Mouse (Mus musculus): ENCODE measurements at regions not wholly inside any gene's neighbourhood (a gene's known extent, or its start where the extent isn't known, plus 50 kb on each side); places are given as distances from the start of the nearest gene placed in this dataset.

GRCm38 (mm10) chr5:126954634-126955033, 287.0 kb upstream of the Tmem132c start:
- Histone ChIP-seq H3K4me3 (no peak overlapping the region), H3K4me1 (no peaks in the 10 kb centered on the region), H3K27me3 (no peaks in the 10 kb centered on the region), H3K4me2 (no peak overlapping the region), H3K27ac (no peak overlapping the region), H3K36me3 (no peaks in the 10 kb centered on the region), H3K9ac (no peak overlapping the region), H3K9me3 (no peaks in the 10 kb centered on the region)
- no peak for ATAC-seq (ENCODE audit: insufficient number of reproducible peaks, low FRiP score, low TSS enrichment, low read depth)
- WGBS, result 85% methylated on average over 6 of the region's 6 CpGs

GRCm38 (mm10) chr5:126964577-126964976, 277.0 kb upstream of the Tmem132c start:
- H3K4me3 ChIP-seq, result no peak overlapping the region
- no peaks in the 10 kb centered on the region for H3K4me1 ChIP-seq
- no peak overlapping the region for H3K4me2 ChIP-seq
- H3K36me3 ChIP-seq, result no peaks in the 10 kb centered on the region
- 89% methylated on average over 4 of the region's 4 CpGs for WGBS
- no peaks in the 10 kb centered on the region for H3K9me3 ChIP-seq
- H3K27ac ChIP-seq, result no peak overlapping the region
- H3K9ac ChIP-seq, result no peak overlapping the region
- H3K27me3 ChIP-seq, result no peaks in the 10 kb centered on the region
- no peak for ATAC-seq (ENCODE audit: insufficient number of reproducible peaks, low FRiP score, low TSS enrichment, low read depth)

- Histone ChIP-seq H3K36me3 (no peaks in the 10 kb centered on the region), H3K27me3 (no peaks in the 10 kb centered on the region), H3K27ac (no peak overlapping the region), H3K4me1 (no peaks in the 10 kb centered on the region), H3K9ac (no peak overlapping the region), H3K4me2 (no peak overlapping the region), H3K9me3 (no peaks in the 10 kb centered on the region), H3K4me3 (no peak overlapping the region)
- no peak for ATAC-seq (ENCODE audit: insufficient number of reproducible peaks, low FRiP score, low TSS enrichment, low read depth)
- 84% methylated on average over 4 of the region's 4 CpGs for WGBS
Observed at GRCm38 (mm10) chr5:126967076-126967475, 274.5 kb upstream of the Tmem132c start.

GRCm38 (mm10) chr5:126969373-126969772, 272.2 kb upstream of the Tmem132c start:
- 79% methylated on average over 8 of the region's 8 CpGs for WGBS
- no peaks in the 10 kb centered on the region for H3K36me3 ChIP-seq
- H3K9ac ChIP-seq, result no peak overlapping the region
- no peak overlapping the region for H3K4me2 ChIP-seq
- H3K27me3 ChIP-seq, result no peaks in the 10 kb centered on the region
- no peaks in the 10 kb centered on the region for H3K9me3 ChIP-seq
- no peak for ATAC-seq (ENCODE audit: insufficient number of reproducible peaks, low FRiP score, low TSS enrichment, low read depth)
- H3K4me1 ChIP-seq, result no peaks in the 10 kb centered on the region
- no peak overlapping the region for H3K4me3 ChIP-seq
- no peak overlapping the region for H3K27ac ChIP-seq

- Histone ChIP-seq H3K4me3 (no peak overlapping the region), H3K27me3 (no peaks in the 10 kb centered on the region), H3K27ac (no peak overlapping the region), H3K36me3 (no peaks in the 10 kb centered on the region), H3K9me3 (no peaks in the 10 kb centered on the region), H3K4me1 (no peaks in the 10 kb centered on the region), H3K4me2 (no peak overlapping the region), H3K9ac (no peak overlapping the region)
- ATAC-seq (ENCODE audit: insufficient number of reproducible peaks, low FRiP score, low TSS enrichment, low read depth), result no peak
- WGBS, result 46% methylated on average over 2 of the region's 2 CpGs
Observed at GRCm38 (mm10) chr5:126971284-126971683, 270.3 kb upstream of the Tmem132c start.

- H3K27me3 ChIP-seq, result no peaks in the 10 kb centered on the region
- H3K9ac ChIP-seq, result no peak overlapping the region
- H3K4me1 ChIP-seq, result no peaks in the 10 kb centered on the region
- no peak overlapping the region for H3K4me3 ChIP-seq
- ATAC-seq (ENCODE audit: insufficient number of reproducible peaks, low FRiP score, low TSS enrichment, low read depth), result no peak
- H3K9me3 ChIP-seq, result no peaks in the 10 kb centered on the region
- no peak overlapping the region for H3K27ac ChIP-seq
- 57% methylated on average over 1 of the region's 1 CpGs for WGBS
- no peak overlapping the region for H3K4me2 ChIP-seq
- no peaks in the 10 kb centered on the region for H3K36me3 ChIP-seq
Observed at GRCm38 (mm10) chr5:126971981-126972380, 269.6 kb upstream of the Tmem132c start.

- Histone ChIP-seq H3K4me1 (no peaks in the 10 kb centered on the region), H3K27ac (no peak overlapping the region), H3K9ac (no peak overlapping the region), H3K4me2 (no peak overlapping the region), H3K36me3 (no peaks in the 10 kb centered on the region), H3K27me3 (no peaks in the 10 kb centered on the region), H3K4me3 (no peak overlapping the region), H3K9me3 (no peaks in the 10 kb centered on the region)
- WGBS, result 28% methylated on average over 3 of the region's 3 CpGs
- no peak for ATAC-seq (ENCODE audit: insufficient number of reproducible peaks, low FRiP score, low TSS enrichment, low read depth)
Observed at GRCm38 (mm10) chr5:126973425-126973824, 268.2 kb upstream of the Tmem132c start.

- H3K27me3 ChIP-seq, result no peaks in the 10 kb centered on the region
- no peaks in the 10 kb centered on the region for H3K4me1 ChIP-seq
- H3K27ac ChIP-seq, result no peak overlapping the region
- no peak for ATAC-seq (ENCODE audit: insufficient number of reproducible peaks, low FRiP score, low TSS enrichment, low read depth)
- 79% methylated on average over 3 of the region's 3 CpGs for WGBS
- H3K9ac ChIP-seq, result no peak overlapping the region
- H3K9me3 ChIP-seq, result no peaks in the 10 kb centered on the region
- no peak overlapping the region for H3K4me3 ChIP-seq
- no peak overlapping the region for H3K4me2 ChIP-seq
- H3K36me3 ChIP-seq, result no peaks in the 10 kb centered on the region
Observed at GRCm38 (mm10) chr5:126974565-126974964, 267.0 kb upstream of the Tmem132c start.

- Histone ChIP-seq H3K4me3 (no peak overlapping the region), H3K9me3 (no peaks in the 10 kb centered on the region), H3K4me1 (no peaks in the 10 kb centered on the region), H3K27ac (no peak overlapping the region), H3K4me2 (no peak overlapping the region), H3K36me3 (no peaks in the 10 kb centered on the region), H3K27me3 (no peaks in the 10 kb centered on the region), H3K9ac (no peak overlapping the region)
- ATAC-seq (ENCODE audit: insufficient number of reproducible peaks, low FRiP score, low TSS enrichment, low read depth), result no peak
- WGBS, result 59% methylated on average over 6 of the region's 6 CpGs
Observed at GRCm38 (mm10) chr5:126995577-126995976, 246.0 kb upstream of the Tmem132c start.

GRCm38 (mm10) chr5:127014166-127014565, 227.4 kb upstream of the Tmem132c start:
- 65% methylated on average over 3 of the region's 3 CpGs for WGBS
- Histone ChIP-seq H3K36me3 (no peaks in the 10 kb centered on the region), H3K27ac (no peak overlapping the region), H3K27me3 (no peaks in the 10 kb centered on the region), H3K4me1 (0 out of 2 replicates have a peak, but pooled peaks cover 8% of the 10 kb centered on the region), H3K4me2 (no peak overlapping the region), H3K4me3 (no peak overlapping the region), H3K9me3 (no peaks in the 10 kb centered on the region), H3K9ac (no peak overlapping the region)
- no peak for ATAC-seq (ENCODE audit: insufficient number of reproducible peaks, low FRiP score, low TSS enrichment, low read depth)

GRCm38 (mm10) chr5:127016467-127017060, 225.0 kb upstream of the Tmem132c start:
- H3K36me3 ChIP-seq, result no peaks in the 10 kb centered on the region
- H3K4me2 ChIP-seq, result no peak overlapping the region
- WGBS, result 25% methylated on average over 4 of the region's 4 CpGs
- no peaks in the 10 kb centered on the region for H3K9me3 ChIP-seq
- no peaks in the 10 kb centered on the region for H3K27me3 ChIP-seq
- H3K4me3 ChIP-seq, result no peak overlapping the region
- no peak for ATAC-seq (ENCODE audit: insufficient number of reproducible peaks, low FRiP score, low TSS enrichment, low read depth)
- H3K27ac ChIP-seq, result no peak overlapping the region
- 0 out of 2 replicates have a peak, but pooled peaks cover 8% of the 10 kb centered on the region for H3K4me1 ChIP-seq
- H3K9ac ChIP-seq, result no peak overlapping the region

- H3K4me2 ChIP-seq, result no peak overlapping the region
- ATAC-seq (ENCODE audit: insufficient number of reproducible peaks, low FRiP score, low TSS enrichment, low read depth), result no peak
- H3K36me3 ChIP-seq, result no peaks in the 10 kb centered on the region
- H3K4me1 ChIP-seq, result 0 out of 2 replicates have a peak, but pooled peaks cover 8% of the 10 kb centered on the region
- no peak overlapping the region for H3K27ac ChIP-seq
- no peak overlapping the region for H3K4me3 ChIP-seq
- H3K9ac ChIP-seq, result no peak overlapping the region
- H3K27me3 ChIP-seq, result no peaks in the 10 kb centered on the region
- 70% methylated on average over 4 of the region's 4 CpGs for WGBS
- H3K9me3 ChIP-seq, result no peaks in the 10 kb centered on the region
Observed at GRCm38 (mm10) chr5:127017971-127018370, 223.6 kb upstream of the Tmem132c start.

GRCm38 (mm10) chr5:127036472-127036871, 205.1 kb upstream of the Tmem132c start:
- no peaks in the 10 kb centered on the region for H3K4me1 ChIP-seq

More at GRCm38 (mm10) chr5:127036472-127036871, 205.1 kb upstream of the Tmem132c start:
- 28% methylated on average over 5 of the region's 5 CpGs for WGBS
- H3K4me3 ChIP-seq, result no peak overlapping the region
- H3K27me3 ChIP-seq, result no peaks in the 10 kb centered on the region
- no peak overlapping the region for H3K27ac ChIP-seq
- H3K36me3 ChIP-seq, result no peaks in the 10 kb centered on the region
- H3K9ac ChIP-seq, result no peak overlapping the region
- H3K4me2 ChIP-seq, result no peak overlapping the region
- no peaks in the 10 kb centered on the region for H3K9me3 ChIP-seq
- no peak for ATAC-seq (ENCODE audit: insufficient number of reproducible peaks, low FRiP score, low TSS enrichment, low read depth)
